Mouse (Mus musculus) thymus, postnatal 36 days (tissue): ENCODE data around the gene Cercam.
"Not testable (repeated sequence)": the region's sequence is repeated elsewhere in the genome, so short reads cannot be mapped to it uniquely, and the experiment has no call there.

Experiments used
- DNase-seq, 2 experiments: peaks; one replicate each; pipeline ENCODE4 v3.0.0; 2022; ENCODE audit warnings: mixed read lengths in 2 of 2

Cercam gene

DNA sequence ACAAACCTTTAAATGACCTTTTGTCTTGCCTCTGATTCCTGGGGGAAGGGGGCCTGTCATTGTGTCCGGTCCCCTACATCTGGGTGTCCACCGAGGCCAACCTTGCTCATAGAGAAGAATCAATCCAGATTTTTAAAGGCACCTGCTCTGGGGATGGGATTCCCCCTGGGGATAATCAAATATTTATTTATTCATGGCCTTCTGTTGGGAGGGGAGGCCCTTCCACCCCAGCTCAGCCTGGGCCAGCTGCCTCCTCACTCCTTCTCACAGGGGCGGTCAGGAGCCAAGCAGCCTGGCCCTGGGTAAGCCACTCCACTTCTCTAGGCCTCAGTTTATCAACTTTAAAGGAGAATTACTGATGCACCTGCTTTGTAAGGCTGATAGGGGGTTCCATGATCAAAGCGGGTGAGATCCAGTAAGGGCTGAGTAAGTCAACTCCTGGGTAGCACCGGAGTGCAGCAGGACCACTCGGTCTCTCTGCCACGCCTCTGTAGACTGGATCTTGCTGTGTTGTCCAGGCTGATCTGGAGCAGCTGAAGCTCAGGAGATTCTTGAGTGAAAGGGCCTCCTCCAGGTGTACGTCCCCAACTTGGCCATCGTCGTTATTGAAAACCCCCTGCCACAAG, 13.3 kb upstream of the Cercam start:
- no peak for DNase-seq

DNA sequence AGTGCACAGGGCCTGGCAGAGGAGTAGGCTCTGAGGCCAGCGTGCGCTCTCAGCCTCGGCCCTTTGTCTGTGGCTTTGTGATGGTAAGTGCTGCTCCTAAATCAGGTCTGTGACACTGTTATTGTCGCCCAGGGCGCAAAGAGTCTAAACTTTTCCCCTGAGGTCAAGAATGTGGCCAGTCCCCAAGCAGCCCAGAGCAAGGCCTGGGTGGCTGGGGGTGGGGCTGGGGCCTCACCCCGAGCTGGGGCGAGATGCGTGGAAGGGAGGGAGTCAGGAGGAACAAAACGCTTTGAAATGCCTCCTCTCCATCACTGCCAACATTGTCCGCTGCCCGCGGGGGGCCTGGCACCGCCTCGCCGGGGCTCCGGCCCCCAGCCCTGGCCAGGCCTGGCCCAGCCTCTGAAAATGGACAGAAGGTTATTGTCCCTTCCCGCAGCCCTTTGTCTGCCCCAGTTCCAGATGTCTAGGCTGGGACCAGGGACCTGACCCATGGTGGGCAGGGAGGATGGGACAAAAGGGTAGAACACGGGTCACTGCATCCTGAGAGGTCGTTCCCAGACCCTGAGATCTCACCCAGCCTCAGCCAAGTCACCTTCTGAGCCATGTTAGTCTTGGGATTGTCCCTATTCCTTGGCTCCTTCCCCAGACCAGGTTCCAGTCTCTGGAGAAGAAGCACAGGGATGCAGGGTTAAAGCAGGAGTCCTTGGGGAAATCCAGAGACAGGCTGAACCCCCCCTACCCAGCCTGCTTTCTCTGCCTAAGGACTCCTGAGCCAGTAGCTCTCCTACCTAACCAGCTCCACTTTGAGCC, 12.3 kb upstream of the Cercam start:
- DNase-seq = no peak

DNA sequence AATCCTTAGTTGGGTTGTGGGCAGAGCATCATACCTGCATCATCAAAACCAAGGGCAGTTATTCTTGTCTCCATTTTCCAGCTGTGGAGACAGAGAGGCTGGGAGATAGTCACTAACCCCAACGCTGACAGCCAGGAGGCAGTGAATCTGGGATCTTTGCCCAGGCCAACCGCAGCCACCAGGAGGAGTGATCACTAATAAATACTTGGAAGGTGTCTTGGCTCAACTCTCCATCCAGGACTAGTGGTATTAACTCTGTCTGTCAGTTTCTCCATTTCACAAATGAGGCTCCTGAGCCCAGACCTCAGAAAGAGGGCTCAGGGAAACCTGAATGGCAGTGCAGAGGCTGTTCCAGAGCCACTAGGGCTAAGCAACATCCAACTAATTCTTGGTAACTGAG, 11.6 kb upstream of the Cercam start:
- DNase-seq = no peak

DNA sequence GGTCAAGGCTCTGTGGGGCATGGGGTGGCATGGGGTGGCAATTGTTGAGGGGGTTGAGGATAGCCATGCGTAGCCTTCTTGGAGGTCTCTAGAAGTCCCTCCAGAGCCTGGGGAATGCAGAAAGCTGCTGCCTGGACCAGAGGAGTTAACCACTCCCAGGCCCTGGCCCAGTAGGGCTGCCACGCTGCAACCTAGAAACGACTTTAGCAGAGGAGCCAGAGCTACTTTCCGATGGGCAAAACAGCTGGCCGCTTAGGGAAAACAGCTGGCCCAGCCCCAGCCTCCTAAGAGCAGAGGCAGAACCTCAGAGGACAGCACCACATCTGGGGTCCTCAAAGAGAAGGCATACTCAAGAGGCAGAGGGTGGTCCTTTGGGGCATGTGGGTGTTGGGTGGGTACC, 11.0 kb upstream of the Cercam start:
- DNase-seq = no peak

DNA sequence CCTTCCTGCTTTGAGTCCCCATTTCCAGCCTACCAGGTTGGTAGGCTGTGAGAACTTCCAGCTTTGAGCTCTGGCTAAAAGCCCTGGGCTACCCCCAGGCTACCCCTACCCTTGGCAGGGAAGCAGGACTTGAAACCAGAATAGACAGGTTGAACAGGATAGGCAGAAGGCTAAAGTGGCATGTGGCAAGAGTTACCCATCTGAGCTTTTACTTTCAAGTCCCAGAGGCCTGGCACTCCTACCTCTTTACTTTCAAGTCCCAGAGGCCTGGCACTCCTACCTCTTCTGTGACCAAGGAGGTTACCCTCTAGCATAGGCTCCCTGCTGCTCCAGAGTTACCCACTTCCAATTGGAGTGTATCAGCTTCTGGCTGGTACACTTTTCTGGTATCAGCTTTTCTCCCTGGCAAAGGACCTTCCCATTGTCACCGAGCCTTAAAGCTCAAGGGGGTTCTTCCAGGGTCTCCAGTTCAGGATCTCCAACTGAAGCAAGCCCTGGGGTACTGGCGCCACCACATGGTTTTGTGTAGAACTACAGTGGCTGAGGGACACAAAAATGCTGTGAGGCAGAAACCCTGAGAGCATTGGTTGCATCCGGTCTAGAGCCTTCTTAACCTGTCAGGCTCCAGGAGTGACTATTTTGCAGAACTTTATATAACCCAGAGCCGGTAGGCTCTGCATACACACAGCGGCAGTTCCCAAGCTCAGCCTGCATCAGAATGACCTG, 10.1 kb upstream of the Cercam start:
- DNase-seq = peak; percentile 52 to 53

DNA sequence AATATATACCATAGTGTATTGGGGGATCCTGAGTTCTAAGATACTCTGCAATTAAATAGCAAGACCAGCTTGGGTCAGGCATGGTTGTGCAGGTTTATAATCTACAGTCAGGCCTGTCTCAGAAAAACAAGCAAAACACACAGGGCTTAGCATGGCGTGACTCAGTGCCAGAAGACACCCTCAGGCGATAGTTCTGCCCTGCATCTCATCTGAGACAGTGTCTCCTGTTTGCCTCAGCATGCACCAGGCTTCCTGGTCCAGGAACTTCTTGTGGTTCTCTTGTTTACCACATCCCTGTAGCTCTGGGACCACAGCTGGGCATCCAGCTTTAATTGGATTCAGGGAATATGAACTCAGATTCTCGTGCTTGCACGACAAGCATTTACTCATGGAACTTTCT, 3.8 kb upstream of the Cercam start:
- DNase-seq = no peak

DNA sequence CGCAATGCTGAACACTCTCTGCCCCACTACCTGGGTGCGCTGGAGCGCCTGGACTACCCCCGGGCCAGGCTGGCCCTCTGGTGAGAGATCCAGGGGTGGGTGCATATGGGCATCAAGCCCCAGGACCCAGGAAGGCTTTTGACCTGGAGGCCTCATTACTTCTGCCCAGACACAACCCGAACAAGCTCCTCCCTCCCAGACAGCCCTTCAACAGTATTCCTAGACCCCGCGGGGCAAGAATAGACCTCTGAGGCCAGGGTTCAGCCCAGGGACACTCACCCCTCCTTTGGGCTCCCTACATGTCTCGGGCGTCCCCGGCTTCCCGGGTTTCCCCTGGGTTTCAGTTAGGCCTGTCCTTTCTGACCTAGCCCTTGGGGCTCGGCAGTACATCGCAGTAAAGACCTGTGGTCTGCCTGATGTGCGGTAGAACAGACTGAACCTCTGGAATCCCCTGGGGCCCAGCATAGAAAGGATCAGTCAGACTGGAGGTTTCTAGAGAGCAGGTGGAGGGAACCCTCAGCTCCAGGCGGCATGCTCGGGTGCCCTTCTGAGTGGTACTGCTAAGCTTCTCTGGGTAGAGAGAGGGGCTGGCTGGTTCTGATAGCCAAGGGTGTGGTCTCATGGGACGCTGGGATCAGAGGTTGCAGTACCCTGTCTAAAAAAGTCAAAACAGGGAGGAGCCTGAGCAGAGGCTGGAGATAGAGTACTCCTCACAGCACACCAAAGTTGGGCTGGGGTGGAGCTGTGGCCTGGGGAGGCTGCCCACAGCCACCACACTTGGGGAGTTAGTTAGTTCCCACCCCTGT, 885 bp downstream of the Cercam start:
- no peak for DNase-seq

DNA sequence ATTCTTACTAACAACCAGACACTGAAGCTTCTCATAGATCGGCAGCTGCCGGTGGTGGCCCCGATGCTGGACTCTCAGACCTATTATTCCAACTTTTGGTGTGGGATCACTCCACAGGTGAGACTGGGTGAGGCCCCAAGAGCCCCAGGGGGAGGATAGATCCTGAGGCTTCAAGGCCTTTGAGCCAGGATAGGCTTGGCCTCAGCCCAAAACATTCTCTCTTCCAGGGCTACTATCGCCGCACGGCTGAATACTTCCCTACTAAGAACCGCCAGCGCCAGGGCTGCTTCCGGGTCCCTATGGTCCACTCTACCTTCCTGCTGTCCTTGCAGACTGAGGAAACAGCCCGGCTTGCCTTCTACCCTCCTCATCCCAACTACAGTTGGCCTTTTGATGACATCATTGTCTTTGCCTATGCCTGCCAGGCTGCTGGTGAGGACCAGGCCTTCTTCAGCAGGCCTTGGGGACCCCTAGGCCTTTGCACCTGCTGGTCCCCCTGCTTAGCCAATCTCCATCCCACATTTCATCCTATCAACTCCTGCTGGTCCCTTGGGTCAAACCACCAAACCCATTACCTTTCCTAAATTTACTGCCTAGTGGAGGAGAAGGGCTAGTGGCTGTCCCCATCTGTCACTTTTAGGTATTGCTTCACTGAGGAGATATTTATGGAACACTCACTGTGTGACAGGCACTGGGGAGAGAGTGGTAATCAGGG, 3.8 kb downstream of the Cercam start:
- no peak for DNase-seq

DNA sequence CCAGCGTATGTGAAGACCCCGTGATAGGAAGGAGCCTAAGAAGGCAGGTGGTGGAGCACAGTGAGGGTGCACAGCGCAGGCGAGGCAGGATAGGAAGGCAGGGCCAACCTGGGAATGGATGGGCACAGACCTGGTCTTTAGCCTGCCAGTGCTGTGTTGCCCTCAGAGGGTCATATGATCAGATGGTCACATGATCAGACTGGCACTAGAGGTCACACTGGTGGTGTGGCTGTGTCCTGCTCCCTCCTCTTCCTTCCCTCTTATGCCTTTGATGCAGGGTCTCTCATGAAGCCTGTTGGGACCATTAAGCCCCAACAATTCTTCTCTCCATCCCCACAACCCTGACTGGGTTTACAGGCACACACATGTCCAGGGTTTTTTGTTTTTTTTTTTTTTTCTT, 4.8 kb downstream of the Cercam start:
- DNase-seq = no peak

DNA sequence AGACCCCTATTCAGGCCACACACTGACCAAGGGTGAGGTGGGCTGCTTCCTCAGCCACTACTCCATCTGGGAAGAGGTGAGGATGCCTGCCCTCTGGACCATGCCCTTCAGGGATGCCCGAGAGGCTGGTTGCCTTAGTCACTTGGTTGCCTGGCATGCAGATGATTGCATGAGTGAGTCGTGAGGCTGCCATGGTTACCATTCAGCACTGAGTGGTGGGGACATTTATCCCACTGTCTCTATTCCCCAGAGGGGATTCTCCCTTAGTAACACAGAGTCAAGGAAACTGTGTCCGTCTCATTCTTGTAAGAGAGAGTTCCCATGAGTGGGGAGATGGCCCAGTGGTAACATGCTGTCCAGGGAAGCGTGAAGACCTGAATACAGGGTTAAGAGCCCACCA, 9.1 kb downstream of the Cercam start:
- DNase-seq = no peak

DNA sequence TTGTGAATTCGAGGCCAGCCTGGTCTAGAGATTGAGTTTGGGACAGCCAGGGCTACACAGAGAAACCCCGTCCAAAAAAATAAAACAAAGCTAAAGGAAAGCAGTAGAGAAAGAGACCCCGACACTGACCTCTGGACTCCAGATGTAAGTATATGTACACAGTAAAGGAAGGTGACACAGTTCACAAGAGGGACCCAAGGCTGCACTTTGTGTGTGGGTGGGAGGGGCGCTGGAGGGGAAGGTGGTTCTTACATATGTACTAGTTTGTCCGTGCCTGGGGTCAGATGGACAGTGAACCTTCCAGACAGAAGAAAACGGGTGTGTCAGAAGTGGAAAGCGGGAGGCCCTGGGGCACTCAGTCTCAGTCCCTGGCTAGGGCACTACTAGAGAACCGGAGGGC, 10.2 kb downstream of the Cercam start:
- no peak for DNase-seq

DNA sequence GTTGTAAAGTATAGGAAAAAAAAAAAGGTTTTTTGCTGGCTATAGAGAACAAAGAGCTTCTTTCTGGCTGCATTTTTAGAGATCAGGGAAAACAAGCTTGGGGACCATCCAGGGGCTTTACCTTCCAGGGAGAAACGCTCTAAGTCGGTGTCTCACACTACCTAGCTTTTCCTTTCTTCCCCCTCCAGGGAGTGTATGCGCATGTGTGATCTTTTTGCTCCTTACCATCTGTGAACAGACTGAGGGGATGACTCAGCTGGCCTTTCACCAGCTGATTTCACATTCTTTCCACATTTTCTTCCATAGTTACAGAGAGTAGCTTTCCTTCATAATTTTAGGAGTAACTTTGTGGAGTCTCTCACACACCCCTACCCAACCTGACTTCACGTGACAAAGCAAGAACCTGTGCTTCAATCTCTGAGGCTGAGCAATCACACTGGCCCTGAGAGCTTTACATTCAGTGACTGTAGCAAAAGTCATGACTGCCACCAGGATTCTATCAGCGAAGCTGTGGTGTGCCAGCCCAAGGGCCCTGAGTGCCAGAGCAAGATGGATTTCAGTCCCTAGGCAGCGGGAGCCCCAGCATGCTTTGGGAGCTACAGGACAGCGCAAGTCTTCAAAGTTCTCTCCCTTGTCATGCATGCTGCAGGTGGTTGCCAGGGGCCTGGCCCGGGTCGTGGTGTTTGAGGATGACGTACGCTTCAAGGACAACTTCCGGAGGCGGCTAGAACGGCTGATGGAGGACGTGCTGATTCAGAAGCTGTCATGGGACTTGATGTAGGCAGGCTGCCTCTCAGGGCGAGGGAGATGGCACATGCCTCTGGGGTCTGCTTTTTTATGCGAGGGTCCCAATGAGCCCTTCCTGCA, 11.2 kb downstream of the Cercam start:
- no peak for DNase-seq

DNA sequence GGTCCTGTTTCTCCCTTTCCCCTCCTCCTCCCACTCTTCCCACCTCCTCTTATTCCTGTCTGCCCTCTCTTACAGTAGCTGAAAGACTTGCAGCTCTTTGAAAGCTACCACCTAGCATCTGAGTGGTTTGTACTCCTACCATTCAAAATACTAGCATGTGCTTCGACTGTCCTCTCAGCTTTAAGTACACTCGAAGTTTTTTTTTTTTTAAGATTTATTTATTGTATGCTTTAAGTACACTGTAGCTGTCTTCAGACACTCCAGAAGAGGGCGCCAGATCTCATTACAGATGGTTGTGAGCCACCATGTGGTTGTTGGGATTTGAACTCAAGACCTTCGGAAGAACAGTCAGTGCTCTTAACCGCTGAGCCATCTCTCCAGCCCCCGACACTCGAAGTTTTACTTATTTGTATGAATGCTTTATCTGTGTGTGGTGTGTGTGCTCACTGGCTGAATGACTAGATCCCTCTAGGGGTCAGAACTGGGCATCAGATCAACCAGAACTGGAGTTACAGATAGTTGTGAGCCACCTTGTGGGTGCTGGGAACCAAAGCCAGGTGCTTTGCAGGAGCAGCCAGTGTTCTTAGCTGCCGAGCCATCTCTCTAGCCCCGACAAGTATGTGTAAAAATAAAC, 17.8 kb downstream of the Cercam start:
- DNase-seq = not testable (repeated sequence)

DNA sequence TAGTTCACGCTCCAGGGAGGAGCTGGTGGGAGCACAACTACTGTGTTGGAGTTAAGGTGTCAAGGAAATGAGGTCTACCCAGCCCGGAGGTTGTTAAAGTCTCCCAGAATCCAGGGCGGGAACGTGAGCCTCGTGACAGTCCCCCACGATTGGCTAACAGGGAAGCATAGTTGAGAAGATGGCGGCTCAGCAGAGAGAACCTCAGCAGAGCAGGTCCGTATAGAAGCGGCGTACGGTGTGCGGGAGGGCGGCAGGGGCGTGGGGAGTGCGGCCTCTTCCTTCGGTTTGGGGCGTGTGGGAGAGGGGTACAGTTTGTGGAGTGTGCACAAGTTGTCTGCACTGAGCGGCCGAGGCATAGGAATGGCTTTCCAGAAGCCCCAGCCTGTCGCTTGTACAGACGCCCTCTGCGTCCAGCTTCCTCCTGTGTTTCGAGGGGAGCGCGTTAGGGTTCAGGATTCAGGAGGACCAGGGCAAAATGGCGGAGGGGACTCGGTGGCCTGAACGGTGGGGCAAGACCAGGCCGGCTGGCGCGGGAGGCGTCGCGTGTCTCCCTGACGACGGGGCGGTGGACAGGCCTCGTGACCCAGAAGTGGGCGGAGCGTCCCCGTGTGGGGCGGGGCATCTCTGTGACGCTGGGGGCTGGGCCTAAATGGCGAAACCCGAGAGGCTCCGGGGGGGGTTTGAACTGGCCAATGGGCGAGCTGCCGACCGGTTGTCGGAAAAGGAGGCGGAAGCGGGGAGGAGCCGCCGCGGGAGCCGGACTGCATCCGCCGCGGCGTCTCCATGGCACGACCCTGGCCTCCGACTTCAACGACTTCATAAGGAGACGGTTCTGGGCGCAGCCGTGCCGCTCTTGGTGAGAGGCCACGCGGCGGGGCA, 20.3 kb downstream of the Cercam start, which contains the start of gene Odf2:
Odf2 (plus strand) TSS at position 156 of the 879 bp plus-strand sequence.
- peak; percentile 99 to 100 for DNase-seq

DNA sequence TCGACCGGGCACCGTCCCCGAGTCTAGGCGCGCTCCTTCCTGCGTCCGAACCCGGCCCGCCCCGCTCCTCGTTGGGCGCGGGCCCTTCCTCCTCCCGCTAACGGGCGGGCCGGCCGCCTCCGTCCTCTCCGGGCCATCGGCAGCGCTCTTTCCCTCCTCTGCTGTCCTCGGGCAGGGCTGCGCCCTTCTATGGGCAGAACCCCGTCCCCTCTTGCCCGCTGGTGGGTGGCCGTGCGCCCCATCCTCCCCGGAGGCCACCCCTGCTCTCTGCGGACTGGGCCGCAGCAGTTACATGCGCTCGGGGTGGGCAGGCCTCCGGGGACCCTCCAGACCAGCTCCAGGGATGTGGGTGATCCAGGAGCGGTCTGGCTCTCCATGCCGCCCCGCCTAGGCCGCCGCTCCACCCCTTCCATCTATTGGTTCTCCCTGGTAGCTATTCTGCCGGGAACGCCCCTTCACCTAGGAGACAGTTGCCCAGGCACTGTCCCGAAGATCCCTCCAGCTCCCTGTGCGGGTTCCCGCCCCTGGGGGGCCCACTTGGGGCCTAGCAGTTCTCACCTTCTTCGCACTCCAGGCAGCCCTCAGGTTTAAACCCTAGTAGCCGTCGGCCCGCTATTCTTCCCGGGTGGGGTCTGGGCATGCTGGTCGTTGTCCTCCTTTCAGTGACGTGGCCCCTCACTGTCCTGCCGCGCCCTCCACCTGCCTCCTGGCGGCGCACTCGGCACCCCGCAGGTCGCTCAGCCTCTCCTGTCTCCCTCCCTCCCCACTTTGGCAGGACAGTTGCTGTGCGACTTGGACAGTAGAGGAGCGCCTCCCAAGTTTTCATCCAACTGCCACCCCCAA, 21.2 kb downstream of the Cercam start:
- peak; percentile 65 to 76 for DNase-seq

DNA sequence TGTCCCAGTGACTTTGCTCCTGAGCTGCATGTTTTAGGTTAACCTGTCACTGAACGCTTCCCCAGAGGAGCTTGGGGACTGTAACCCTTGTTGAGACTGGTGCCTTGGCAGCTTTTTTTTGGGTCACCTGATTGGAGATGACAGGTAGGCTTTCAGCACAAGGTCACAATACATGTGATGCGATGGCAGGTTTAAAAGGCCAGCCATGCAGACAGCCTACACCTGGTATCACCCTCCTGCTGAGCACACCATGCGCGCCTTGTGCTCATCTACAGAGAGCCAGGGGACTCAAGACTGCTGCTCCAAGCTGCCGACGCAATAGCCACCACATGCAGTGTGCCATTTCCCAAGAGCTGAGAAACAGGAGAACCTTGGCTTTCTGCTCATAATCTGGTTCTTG, 22.8 kb downstream of the Cercam start:
- DNase-seq = no peak

DNA sequence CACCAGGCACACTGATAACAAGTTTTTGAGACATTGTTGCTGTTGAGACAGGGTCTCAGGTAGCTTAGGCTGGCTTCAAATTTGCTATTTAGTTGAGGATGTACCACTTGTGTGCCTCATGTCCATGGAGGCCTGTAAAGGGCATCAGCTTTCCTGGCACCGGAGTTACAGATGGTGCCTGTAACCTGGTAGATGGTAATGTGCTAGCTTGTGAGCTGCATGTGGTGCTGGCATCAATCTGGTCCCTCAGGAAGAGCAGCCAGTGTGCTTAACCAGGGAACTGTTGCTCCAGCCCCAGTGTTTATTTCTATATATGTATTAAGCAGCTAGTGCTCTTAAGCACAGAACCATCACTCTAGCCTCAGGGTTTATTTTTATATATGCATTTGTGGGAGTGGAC, 27.1 kb downstream of the Cercam start:
- no peak for DNase-seq

DNA sequence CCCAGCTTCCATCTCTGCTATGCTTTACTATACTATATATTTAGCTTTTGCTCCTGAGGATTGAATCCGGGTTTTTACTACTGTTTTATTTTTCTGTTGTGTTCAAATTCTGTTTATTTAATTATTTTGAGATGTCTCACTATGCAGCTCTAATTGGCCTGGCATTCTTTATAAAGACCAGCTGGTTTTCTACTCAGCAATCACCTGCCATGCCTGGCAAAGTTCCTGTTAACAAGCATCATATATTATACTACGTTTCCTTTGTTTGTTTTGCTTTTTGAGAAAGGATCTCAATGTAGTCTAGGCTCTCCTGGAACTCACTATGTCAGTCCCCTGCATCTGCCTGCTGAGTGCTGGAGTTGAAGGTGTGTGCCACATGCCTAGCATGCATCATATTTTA, 28.4 kb downstream of the Cercam start:
- DNase-seq = no peak

DNA sequence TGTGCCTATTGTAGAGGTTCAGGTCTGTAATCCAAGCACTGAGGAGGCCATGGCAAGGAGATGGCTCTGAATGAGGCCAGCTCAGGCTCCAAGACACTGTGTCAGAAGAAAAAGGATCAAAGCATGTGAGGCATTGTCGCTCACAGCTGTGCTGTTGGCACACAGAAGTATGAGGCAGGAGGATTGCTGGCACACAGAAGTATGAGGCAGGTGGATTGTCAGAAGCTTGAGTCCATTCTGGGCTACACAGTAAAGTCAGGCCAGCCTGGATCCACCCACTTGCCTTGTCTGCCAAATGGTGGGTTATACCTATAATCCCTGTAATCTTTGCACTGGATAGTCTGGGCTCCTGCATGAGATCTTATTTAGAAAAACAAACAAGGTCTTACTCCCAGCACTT, 29.1 kb downstream of the Cercam start:
- DNase-seq = no peak
